Mouse (Mus musculus) hindbrain, embryonic 10.5 days (tissue): ENCODE measurements around the gene 6430550D23Rik. TPM values are rescaled to one million over a fixed set of nuclear protein-coding genes. Genes with fewer than 3 reads are reported as not detected.
"Not testable (repeated sequence)": the region's sequence is repeated elsewhere in the genome, so short reads cannot be mapped to it uniquely, and the experiment has no call there.

Experiments
- DNase-seq: peaks from one replicate; pipeline ENCODE4 v3.0.0-alpha.2; 2017; ENCODE audit warnings: low spot score
- H3K27ac ChIP-seq: fragments of 300-500 bp; sonication (generic); 2 replicates; pipeline ENCODE4 v1.5.1; 2016; ENCODE audit warnings: mild to moderate bottlenecking, moderate library complexity
- H3K27me3 ChIP-seq: fragments of 300-500 bp; sonication (generic); 2 replicates; pipeline ENCODE4 v1.6.1; 2016; ENCODE audit warnings: mild to moderate bottlenecking; ENCODE audit not compliant: poor library complexity, insufficient read depth, severe bottlenecking
- H3K36me3 ChIP-seq: fragments of 300-500 bp; sonication (generic); 2 replicates; pipeline ENCODE4 v1.6.1; 2016; ENCODE audit warnings: mild to moderate bottlenecking, moderate library complexity
- H3K4me1 ChIP-seq: fragments of 300-500 bp; sonication (generic); replicated peaks from 2 replicates; pipeline ENCODE4 v1.6.1; 2016; ENCODE audit warnings: mild to moderate bottlenecking
- H3K4me3 ChIP-seq: fragments of 300-500 bp; sonication (generic); 2 replicates; pipeline ENCODE4 v1.5.1; 2016; ENCODE audit warnings: mild to moderate bottlenecking, moderate library complexity
- H3K9me3 ChIP-seq: fragments of 300-500 bp; sonication (generic); 2 replicates; pipeline ENCODE4 v1.6.1; 2016; ENCODE audit warnings: mild to moderate bottlenecking, moderate library complexity
- WGBS: fragments of 180-500 bp; shearing (Covaris S2); methylation state at CpG from one replicate; pipeline ENCODE4 v1.1.7; 2016; 5-methylcytosine and 5-hydroxymethylcytosine counted together
- polyA plus RNA-seq: library from polyadenylated mRNA; unstranded; fragments of >200 nt; fragmentation: Nextera tagmentation; extraction: Ambion mirVana; gene quantifications from 2 replicates; pipeline ENCODE4 v1.2.1, GENCODE M21; 2016

The 6430550D23Rik gene
- polyA plus RNA-seq, 1 experiment from 2014 or later: 1.2 TPM

- peaks cover 16% of the 10 kb centered on the region for H3K27me3 ChIP-seq
- H3K9me3 ChIP-seq: no peaks in the 10 kb centered on the region
- no peaks in the 10 kb centered on the region for H3K36me3 ChIP-seq
- no peak for DNase-seq
- no peak overlapping the region; the same call in 1 of the 2 replicates for H3K27ac ChIP-seq
- H3K4me1 ChIP-seq: peaks cover 41% of the 10 kb centered on the region
- H3K4me3 ChIP-seq: no peak overlapping the region
- WGBS: 6% methylated on average over 4 of the region's 4 CpGs
Measured at GRCm38 (mm10) chr2:155946499-155946898, 61.3 kb downstream of the 6430550D23Rik start.

- peak; percentile 67 for DNase-seq
- 4% methylated on average over 7 of the region's 7 CpGs for WGBS
- H3K4me1 ChIP-seq: peaks cover 41% of the 10 kb centered on the region
- H3K27ac ChIP-seq: no peak overlapping the region; the same call in 1 of the 2 replicates
- no peaks in the 10 kb centered on the region for H3K36me3 ChIP-seq
- peaks cover 16% of the 10 kb centered on the region for H3K27me3 ChIP-seq
- H3K9me3 ChIP-seq: no peaks in the 10 kb centered on the region
- H3K4me3 ChIP-seq: no peak overlapping the region
Measured at GRCm38 (mm10) chr2:155946069-155946468, 61.7 kb downstream of the 6430550D23Rik start.

GRCm38 (mm10) chr2:155945580-155945979 is 62.2 kb downstream of the 6430550D23Rik start:
- H3K4me1 ChIP-seq: peaks cover 44% of the 10 kb centered on the region
- H3K36me3 ChIP-seq: no peaks in the 10 kb centered on the region
- peaks cover 16% of the 10 kb centered on the region for H3K27me3 ChIP-seq
- no peak overlapping the region for H3K27ac ChIP-seq
- DNase-seq: no peak
- no peaks in the 10 kb centered on the region for H3K9me3 ChIP-seq
- no peak overlapping the region for H3K4me3 ChIP-seq
- WGBS: 78% methylated on average over 5 of the region's 5 CpGs

- WGBS: 57% methylated on average over 13 of the region's 13 CpGs
- DNase-seq: no peak
- peaks cover 16% of the 10 kb centered on the region for H3K27me3 ChIP-seq
- no peak within 1 kb of the TSS for H3K4me3 ChIP-seq
- no peaks in the 10 kb centered on the region for H3K36me3 ChIP-seq
- H3K4me1 ChIP-seq: peaks cover 44% of the 10 kb centered on the region
- peak within 1 kb of the TSS; percentile 45; the same call in 1 of the 2 replicates for H3K27ac ChIP-seq
- H3K9me3 ChIP-seq: no peaks in the 10 kb centered on the region
Measured at GRCm38 (mm10) chr2:155945124-155945523, 62.7 kb downstream of the 6430550D23Rik start, which contains the start of gene Gdf5. Gene Gdf5, minus strand, starts transcription at chr2:155945367.

- Histone ChIP-seq H3K36me3 (no peaks in the 10 kb centered on the region), H3K27me3 (peaks cover 16% of the 10 kb centered on the region), H3K9me3 (no peaks in the 10 kb centered on the region), H3K4me1 (peaks cover 44% of the 10 kb centered on the region), H3K27ac (peak overlapping the region; percentile 45; the same call in 1 of the 2 replicates), H3K4me3 (no peak overlapping the region)
- 83% methylated on average over 4 of the region's 4 CpGs for WGBS
- no peak for DNase-seq
Measured at GRCm38 (mm10) chr2:155944685-155945084, 63.1 kb downstream of the 6430550D23Rik start.

- Histone ChIP-seq H3K36me3 (no peaks in the 10 kb centered on the region), H3K4me3 (peak overlapping the region; percentile 37), H3K4me1 (peaks cover 36% of the 10 kb centered on the region), H3K27me3 (peaks cover 13% of the 10 kb centered on the region), H3K9me3 (no peaks in the 10 kb centered on the region), H3K27ac (peak overlapping the region; percentile 67)
- 2% methylated on average over 8 of the region's 8 CpGs for WGBS
- peak; percentile 44 for DNase-seq
Measured at GRCm38 (mm10) chr2:155943463-155943862, 64.3 kb downstream of the 6430550D23Rik start.

- Histone ChIP-seq H3K27ac (no peak overlapping the region), H3K36me3 (no peaks in the 10 kb centered on the region), H3K4me1 (peaks cover 35% of the 10 kb centered on the region), H3K4me3 (no peak overlapping the region), H3K9me3 (no peaks in the 10 kb centered on the region), H3K27me3 (peaks cover 13% of the 10 kb centered on the region)
- no peak for DNase-seq
- WGBS: 92% methylated on average over 40 of the region's 40 CpGs
Measured at GRCm38 (mm10) chr2:155941697-155942442, 65.9 kb downstream of the 6430550D23Rik start.

- Histone ChIP-seq H3K27ac (no peak within 1 kb of the TSS), H3K4me3 (no peak within 1 kb of the TSS), H3K9me3 (no peaks in the 10 kb centered on the region), H3K27me3 (peaks cover 13% of the 10 kb centered on the region), H3K36me3 (no peaks in the 10 kb centered on the region), H3K4me1 (peaks cover 25% of the 10 kb centered on the region)
- 81% methylated on average over 3 of the region's 3 CpGs for WGBS
- DNase-seq: no peak
Measured at GRCm38 (mm10) chr2:155940681-155941080, 67.1 kb downstream of the 6430550D23Rik start, which contains the start of gene Gm15557. Gene Gm15557, plus strand, starts transcription at chr2:155940728.

- Histone ChIP-seq H3K9me3 (no peaks in the 10 kb centered on the region), H3K4me3 (no peak overlapping the region), H3K27me3 (peaks cover 11% of the 10 kb centered on the region), H3K4me1 (peaks cover 25% of the 10 kb centered on the region), H3K36me3 (no peaks in the 10 kb centered on the region), H3K27ac (no peak overlapping the region)
- WGBS: 83% methylated on average over 7 of the region's 7 CpGs
- DNase-seq: no peak
Measured at GRCm38 (mm10) chr2:155939897-155940529, 67.8 kb downstream of the 6430550D23Rik start.

- H3K36me3 ChIP-seq: peaks cover 4% of the 10 kb centered on the region; the same call in 1 of the 2 replicates
- peak within 1 kb of the TSS; percentile 81 for H3K4me3 ChIP-seq
- DNase-seq: peak; percentile 92
- H3K4me1 ChIP-seq: peaks cover 20% of the 10 kb centered on the region
- no peaks in the 10 kb centered on the region for H3K27me3 ChIP-seq
- WGBS: under 1% methylated on average over 38 of the region's 38 CpGs
- peak within 1 kb of the TSS; percentile 93 for H3K27ac ChIP-seq
- H3K9me3 ChIP-seq: no peaks in the 10 kb centered on the region
Measured at GRCm38 (mm10) chr2:155929531-155930442, 78.0 kb downstream of the 6430550D23Rik start, which contains the start of gene Uqcc1. Gene Uqcc1, minus strand, starts transcription at chr2:155930310.

GRCm38 (mm10) chr2:155928711-155929345 is 78.9 kb downstream of the 6430550D23Rik start:
- H3K27ac ChIP-seq: no peak overlapping the region

GRCm38 (mm10) chr2:155925213-155925612 is 82.6 kb downstream of the 6430550D23Rik start:
- H3K4me3 ChIP-seq, H3K9me3 ChIP-seq, H3K27me3 ChIP-seq, H3K27ac ChIP-seq, DNase-seq: not testable (repeated sequence)
- H3K36me3 ChIP-seq: peaks cover 32% of the 10 kb centered on the region
- peaks cover 14% of the 10 kb centered on the region for H3K4me1 ChIP-seq
- 96% methylated on average over 6 of the region's 6 CpGs for WGBS

More at GRCm38 (mm10) chr2:155928711-155929345, 78.9 kb downstream of the 6430550D23Rik start:
- WGBS: 80% methylated on average over 7 of the region's 7 CpGs
- peak overlapping the region; percentile 81 for H3K4me3 ChIP-seq
- no peaks in the 10 kb centered on the region for H3K9me3 ChIP-seq
- peaks cover 13% of the 10 kb centered on the region for H3K36me3 ChIP-seq
- DNase-seq: no peak
- H3K4me1 ChIP-seq: peaks cover 20% of the 10 kb centered on the region
- no peaks in the 10 kb centered on the region for H3K27me3 ChIP-seq
